Mouse (Mus musculus) stomach, embryonic 16.5 days (tissue): ENCODE measurements around the gene Tmem72. TPM values are rescaled to one million over a fixed set of nuclear protein-coding genes. Genes with fewer than 3 reads are reported as not detected.

Source experiments
- ATAC-seq: fragments of 200-750 bp; cut with Nextera tagmentation; 2 replicates; pipeline ENCODE4 v1.8.0; 2017; ENCODE audit warnings: moderate number of reproducible peaks, moderate TSS enrichment; ENCODE audit not compliant: insufficient read depth, low FRiP score
- H3K27ac ChIP-seq: fragments of 300-500 bp; sonication (generic); 2 replicates; pipeline ENCODE4 v1.5.1; 2014; ENCODE audit warnings: low read length
- H3K27me3 ChIP-seq: fragments of 300-500 bp; sonication (generic); 2 replicates; pipeline ENCODE4 v1.6.1; 2014; ENCODE audit warnings: low read length, control low read depth, mixed read lengths; ENCODE audit not compliant: control insufficient read depth, insufficient read depth
- H3K36me3 ChIP-seq: fragments of 300-500 bp; sonication (generic); 2 replicates; pipeline ENCODE4 v1.6.1; 2014; ENCODE audit warnings: low read length; ENCODE audit not compliant: control insufficient read depth, insufficient read depth
- H3K4me1 ChIP-seq: fragments of 300-500 bp; sonication (generic); 2 replicates; pipeline ENCODE4 v1.6.1; 2014; ENCODE audit warnings: low read length, control low read depth, mixed read lengths; ENCODE audit not compliant: control insufficient read depth, insufficient read depth
- H3K4me2 ChIP-seq: fragments of 300-500 bp; sonication (generic); 2 replicates; pipeline ENCODE4 v1.6.1; 2014; ENCODE audit warnings: low read depth, low read length, mixed read lengths
- H3K4me3 ChIP-seq: fragments of 300-500 bp; sonication (generic); replicated peaks from 2 replicates; pipeline ENCODE4 v1.5.1; 2014; ENCODE audit warnings: mild to moderate bottlenecking, low read length
- H3K9ac ChIP-seq: fragments of 300-500 bp; sonication (generic); 2 replicates; pipeline ENCODE4 v1.6.1; 2014; ENCODE audit warnings: low read length
- H3K9me3 ChIP-seq: fragments of 300-500 bp; sonication (generic); replicated peaks from 2 replicates; pipeline ENCODE4 v1.6.1; 2016; ENCODE audit warnings: low read length, control low read depth; ENCODE audit not compliant: control insufficient read depth
- WGBS: fragments of 180-500 bp; shearing (Covaris S2); extraction: QIAGEN DNeasy Blood & Tissue Kit; methylation state at CpG from one replicate; pipeline ENCODE4 v1.1.7; 2014; 5-methylcytosine and 5-hydroxymethylcytosine counted together
- polyA plus RNA-seq: library from polyadenylated mRNA; unstranded; fragments of >200 nt; fragmentation: Nextera tagmentation; extraction: Ambion mirVana; gene quantifications from 2 replicates; pipeline ENCODE4 v1.2.1, GENCODE M21; 2015

Gene Tmem72
- polyA plus RNA-seq, 1 experiment from 2014 or later, result 0.40 TPM

GRCm38 (mm10) chr6:116697896-116698425 is 18.8 kb downstream of the Tmem72 start:
- no peaks in the 10 kb centered on the region for H3K9me3 ChIP-seq
- no peaks in the 10 kb centered on the region for H3K4me1 ChIP-seq
- no peak overlapping the region for H3K4me3 ChIP-seq
- H3K27me3 ChIP-seq, result no peaks in the 10 kb centered on the region
- no peak for ATAC-seq
- 85% methylated on average over 4 of the region's 4 CpGs for WGBS
- H3K27ac ChIP-seq, result no peak overlapping the region
- H3K9ac ChIP-seq, result no peak overlapping the region
- H3K4me2 ChIP-seq, result no peak overlapping the region
- H3K36me3 ChIP-seq, result no peaks in the 10 kb centered on the region

- 53% methylated on average over 2 of the region's 2 CpGs for WGBS
- Histone ChIP-seq H3K4me1 (no peaks in the 10 kb centered on the region), H3K4me3 (no peak overlapping the region), H3K4me2 (no peak overlapping the region), H3K9ac (no peak overlapping the region), H3K36me3 (no peaks in the 10 kb centered on the region), H3K9me3 (no peaks in the 10 kb centered on the region), H3K27me3 (no peaks in the 10 kb centered on the region), H3K27ac (no peak overlapping the region)
- ATAC-seq, result no peak
Observed at GRCm38 (mm10) chr6:116697413-116697812, 19.3 kb downstream of the Tmem72 start.

GRCm38 (mm10) chr6:116694346-116694745 is 22.4 kb downstream of the Tmem72 start:
- no peak for ATAC-seq
- no peaks in the 10 kb centered on the region for H3K27me3 ChIP-seq
- H3K4me1 ChIP-seq, result no peaks in the 10 kb centered on the region
- no peak overlapping the region for H3K9ac ChIP-seq
- no peak overlapping the region for H3K4me3 ChIP-seq
- H3K36me3 ChIP-seq, result no peaks in the 10 kb centered on the region
- H3K9me3 ChIP-seq, result no peaks in the 10 kb centered on the region
- H3K27ac ChIP-seq, result no peak overlapping the region
- 76% methylated on average over 3 of the region's 3 CpGs for WGBS
- H3K4me2 ChIP-seq, result no peak overlapping the region

GRCm38 (mm10) chr6:116693639-116694038 is 23.1 kb downstream of the Tmem72 start:
- no peaks in the 10 kb centered on the region for H3K27me3 ChIP-seq
- no peaks in the 10 kb centered on the region for H3K9me3 ChIP-seq
- no peak overlapping the region for H3K4me3 ChIP-seq
- ATAC-seq, result no peak
- no peak overlapping the region for H3K27ac ChIP-seq
- WGBS, result 73% methylated on average over 4 of the region's 4 CpGs
- no peak overlapping the region for H3K4me2 ChIP-seq
- H3K9ac ChIP-seq, result no peak overlapping the region
- no peaks in the 10 kb centered on the region for H3K36me3 ChIP-seq
- H3K4me1 ChIP-seq, result no peaks in the 10 kb centered on the region

GRCm38 (mm10) chr6:116682317-116682716 is 34.4 kb downstream of the Tmem72 start:
- no peak overlapping the region for H3K4me2 ChIP-seq
- H3K4me1 ChIP-seq, result no peaks in the 10 kb centered on the region
- 29% methylated on average over 6 of the region's 6 CpGs for WGBS
- H3K36me3 ChIP-seq, result no peaks in the 10 kb centered on the region
- no peak overlapping the region for H3K27ac ChIP-seq
- H3K9ac ChIP-seq, result no peak overlapping the region
- no peaks in the 10 kb centered on the region for H3K27me3 ChIP-seq
- ATAC-seq, result no peak
- no peaks in the 10 kb centered on the region for H3K9me3 ChIP-seq
- H3K4me3 ChIP-seq, result no peak overlapping the region

- Histone ChIP-seq H3K9ac (no peak overlapping the region), H3K4me2 (no peak overlapping the region), H3K27ac (no peak overlapping the region), H3K27me3 (no peaks in the 10 kb centered on the region), H3K9me3 (no peaks in the 10 kb centered on the region), H3K36me3 (no peaks in the 10 kb centered on the region), H3K4me3 (no peak overlapping the region), H3K4me1 (peaks cover 4% of the 10 kb centered on the region)
- 0 out of 2 replicates have a peak, but pooled peaks have one; percentile 26 for ATAC-seq
- 63% methylated on average over 5 of the region's 5 CpGs for WGBS
Observed at GRCm38 (mm10) chr6:116679563-116680288, 37.0 kb downstream of the Tmem72 start.

- H3K27me3 ChIP-seq, result no peaks in the 10 kb centered on the region
- no peaks in the 10 kb centered on the region for H3K36me3 ChIP-seq
- peaks cover 15% of the 10 kb centered on the region for H3K4me1 ChIP-seq
- H3K4me3 ChIP-seq, result no peak overlapping the region
- H3K27ac ChIP-seq, result no peak overlapping the region
- ATAC-seq, result no peak
- no peaks in the 10 kb centered on the region for H3K9me3 ChIP-seq
- H3K4me2 ChIP-seq, result no peak overlapping the region
- H3K9ac ChIP-seq, result no peak overlapping the region
- WGBS, result 61% methylated on average over 6 of the region's 6 CpGs
Observed at GRCm38 (mm10) chr6:116677321-116677720, 39.4 kb downstream of the Tmem72 start.

GRCm38 (mm10) chr6:116676355-116676913 is 40.3 kb downstream of the Tmem72 start:
- H3K4me2 ChIP-seq, result 0 out of 2 replicates have a peak overlapping the region, but pooled peaks have one; percentile 13
- no peaks in the 10 kb centered on the region for H3K9me3 ChIP-seq
- no peak for ATAC-seq
- H3K36me3 ChIP-seq, result no peaks in the 10 kb centered on the region
- H3K27me3 ChIP-seq, result no peaks in the 10 kb centered on the region
- peak overlapping the region; percentile 7 for H3K27ac ChIP-seq
- no peak overlapping the region for H3K9ac ChIP-seq
- H3K4me1 ChIP-seq, result peaks cover 15% of the 10 kb centered on the region
- 49% methylated on average over 10 of the region's 10 CpGs for WGBS
- H3K4me3 ChIP-seq, result no peak overlapping the region

- 24% methylated on average over 16 of the region's 16 CpGs for WGBS
- Histone ChIP-seq H3K36me3 (no peaks in the 10 kb centered on the region), H3K9me3 (no peaks in the 10 kb centered on the region), H3K4me1 (peaks cover 20% of the 10 kb centered on the region), H3K27ac (peak overlapping the region; percentile 72), H3K9ac (peak overlapping the region; percentile 61), H3K27me3 (no peaks in the 10 kb centered on the region), H3K4me2 (peak overlapping the region; percentile 96), H3K4me3 (peak overlapping the region; percentile 48)
- ATAC-seq, result no peak
Observed at GRCm38 (mm10) chr6:116674283-116674886, 42.3 kb downstream of the Tmem72 start.
